In genomic region chr5:144871775-144872174, GRCm38 (mm10) we compare ENCODE assay signal across 10 mouse cellular contexts.
DNase-seq lines count a peak whose midpoint lies in the region; TF ChIP-seq lines count a peak whose summit lies in the region.
"Had no signal": no experiment of that assay in that cellular context is flagged by ENCODE, and none has a peak within 500 bp of the region (broad histone marks: within the 10 kb centered on the region; RNA-seq: fewer than 3 reads in every experiment).

No protein-coding gene starts in this region.

- TF ChIP-seq CTCF in heart, adult 2 months (IDR thresholded peaks at IDR 0.05), result peak; percentile 62

- intact Hi-C loops in heart, adult 2 months (cut with DNase I), result no loop called here

- no peak for TF ChIP-seq POLR2A in heart, adult 2 months (IDR thresholded peaks at IDR 0.05; ENCODE audit: insufficient read depth, low read depth, low read length)

- no peaks in the 10 kb centered on the region for H3K36me3 ChIP-seq in heart, adult 2 months (ENCODE audit: control insufficient read depth, insufficient read depth, low read length)

- no peaks in the 10 kb centered on the region for H3K27me3 ChIP-seq in heart, adult 2 months (ENCODE audit: control insufficient read depth, insufficient read depth, low read length)
- H3K27me3 ChIP-seq: embryonic facial prominence, embryonic 12.5 days; heart, embryonic 15.5 days had no signal

- H3K27ac ChIP-seq in heart, adult 2 months, result no peak overlapping the region
- H3K27ac ChIP-seq: embryonic facial prominence, embryonic 12.5 days had no signal

- H3K4me3 ChIP-seq in heart, adult 2 months, result no peak overlapping the region
- H3K4me3 ChIP-seq: embryonic facial prominence, embryonic 12.5 days; heart, embryonic 15.5 days had no signal

- H3K79me2 ChIP-seq in heart, adult 2 months (replicated peaks; ENCODE audit: control insufficient read depth, insufficient read depth, low read length), result no peaks in the 10 kb centered on the region

- 84% methylated on average over 1 of the region's 1 CpGs for WGBS in heart, adult 2 months

- H3K4me1 ChIP-seq in heart, adult 2 months (ENCODE audit: control insufficient read depth, insufficient read depth, low read length), result peaks cover 2% of the 10 kb centered on the region
- H3K4me1 ChIP-seq: embryonic facial prominence, embryonic 12.5 days had no signal

- TF ChIP-seq EP300 in heart, adult 2 months (IDR thresholded peaks at IDR 0.05; ENCODE audit: insufficient read depth, low read depth, low read length), result no peak

- no peak overlapping the region for H3K9ac ChIP-seq in heart, adult 2 months (ENCODE audit: low read depth, low read length)
- H3K9ac ChIP-seq: embryonic facial prominence, embryonic 12.5 days; heart, embryonic 15.5 days had no signal

- no peak for DNase-seq in heart, adult 2 months
- DNase-seq in heart, postnatal 4 days, result no peak
- DNase-seq in lung, postnatal 36 days, result peak; percentile 20
- no peak for DNase-seq in lung, postnatal 4 days
- DNase-seq in MEL-GATA-1-ER (ENCODE audit: extremely low read depth, low read depth), result peak; percentile 16
- peak; percentile 30 for DNase-seq in naive thymus-derived CD4-positive, alpha-beta T cell, adult 2 months (ENCODE audit: low read depth)
- DNase-seq in cerebellum, postnatal 36 days, result no peak
- DNase-seq: thymus, adult 2 months had no signal

Comparison
In these comparisons a context has a peak if more than half of its experiments do, and no peak if none do; other contexts are left out.
1. DNase-seq: peak in lung, postnatal 36 days (single experiment), MEL-GATA-1-ER (single experiment) and naive thymus-derived CD4-positive, alpha-beta T cell, adult 2 months (single experiment); none in heart, adult 2 months (0 of 2), heart, postnatal 4 days (single experiment), lung, postnatal 4 days (0 of 2) and cerebellum, postnatal 36 days (0 of 2).